Mouse (Mus musculus) lung, embryonic 15.5 days (tissue): Measurements from ENCODE around the gene Tmem214. TPM values are rescaled to one million over a fixed set of nuclear protein-coding genes. Genes with fewer than 3 reads are reported as not detected.

Experiments
- ATAC-seq: fragments of 200-750 bp; cut with Nextera tagmentation; 2 replicates; pipeline ENCODE4 v1.8.0; 2017; ENCODE audit warnings: moderate number of reproducible peaks, borderline replicate concordance; ENCODE audit not compliant: low FRiP score, low TSS enrichment; ENCODE audit errors: extremely low read depth
- H3K27ac ChIP-seq: fragments of 300-500 bp; sonication (generic); 2 replicates; pipeline ENCODE4 v1.5.1; 2015; ENCODE audit warnings: moderate library complexity, mild to moderate bottlenecking, inconsistent platforms
- H3K27me3 ChIP-seq: fragments of 300-500 bp; sonication (generic); 2 replicates; pipeline ENCODE4 v1.6.1; 2015; ENCODE audit warnings: inconsistent platforms
- H3K36me3 ChIP-seq: fragments of 300-500 bp; sonication (generic); 2 replicates; pipeline ENCODE4 v1.6.1; 2015; ENCODE audit warnings: inconsistent platforms
- H3K4me1 ChIP-seq: fragments of 300-500 bp; sonication (generic); 2 replicates; pipeline ENCODE4 v1.6.1; 2015; ENCODE audit warnings: inconsistent platforms
- H3K4me2 ChIP-seq: fragments of 300-500 bp; sonication (generic); 2 replicates; pipeline ENCODE4 v1.6.1; 2015; ENCODE audit warnings: inconsistent platforms, mild to moderate bottlenecking, moderate library complexity
- H3K4me3 ChIP-seq: fragments of 300-500 bp; sonication (generic); 2 replicates; pipeline ENCODE4 v1.5.1; 2015; ENCODE audit warnings: mild to moderate bottlenecking, inconsistent platforms
- H3K9ac ChIP-seq: fragments of 300-500 bp; sonication (generic); 2 replicates; pipeline ENCODE4 v1.6.1; 2015; ENCODE audit warnings: inconsistent platforms
- H3K9me3 ChIP-seq: fragments of 300-500 bp; sonication (generic); 2 replicates; pipeline ENCODE4 v1.6.1; 2016; ENCODE audit warnings: inconsistent platforms
- WGBS: fragments of 180-500 bp; shearing (Covaris S2); methylation state at CpG from one replicate; pipeline ENCODE4 v1.1.7; 2015; 5-methylcytosine and 5-hydroxymethylcytosine counted together
- polyA plus RNA-seq: library from polyadenylated mRNA; unstranded; fragments of >200 nt; fragmentation: Nextera tagmentation; extraction: Ambion mirVana; gene quantifications from 2 replicates; pipeline ENCODE4 v1.2.1, GENCODE M21; 2015

Tmem214 gene
- polyA plus RNA-seq, 1 experiment from 2014 or later, result 79.8 TPM

GRCm38 (mm10) chr5:30917348-30917747, 49.5 kb downstream of the Tmem214 start:
- WGBS, result 86% methylated on average over 11 of the region's 11 CpGs
- H3K36me3 ChIP-seq, result peaks cover 39% of the 10 kb centered on the region
- no peak overlapping the region for H3K4me2 ChIP-seq
- peaks cover 53% of the 10 kb centered on the region for H3K4me1 ChIP-seq
- H3K9me3 ChIP-seq, result no peaks in the 10 kb centered on the region
- no peaks in the 10 kb centered on the region for H3K27me3 ChIP-seq
- H3K9ac ChIP-seq, result no peak overlapping the region
- no peak overlapping the region for H3K4me3 ChIP-seq
- no peak for ATAC-seq
- H3K27ac ChIP-seq, result no peak overlapping the region

GRCm38 (mm10) chr5:30917891-30918670, 50.3 kb downstream of the Tmem214 start:
- H3K4me2 ChIP-seq, result no peak overlapping the region
- H3K4me3 ChIP-seq, result no peak overlapping the region
- H3K36me3 ChIP-seq, result peaks cover 39% of the 10 kb centered on the region
- no peaks in the 10 kb centered on the region for H3K9me3 ChIP-seq
- peaks cover 53% of the 10 kb centered on the region for H3K4me1 ChIP-seq
- H3K9ac ChIP-seq, result 0 out of 2 replicates have a peak overlapping the region, but pooled peaks have one; percentile 2
- no peak for ATAC-seq
- no peaks in the 10 kb centered on the region for H3K27me3 ChIP-seq
- WGBS, result 86% methylated on average over 31 of the region's 31 CpGs
- H3K27ac ChIP-seq, result no peak overlapping the region

- H3K4me2 ChIP-seq, result no peak overlapping the region
- peaks cover 39% of the 10 kb centered on the region for H3K36me3 ChIP-seq
- WGBS, result 83% methylated on average over 8 of the region's 8 CpGs
- peaks cover 53% of the 10 kb centered on the region for H3K4me1 ChIP-seq
- no peak for ATAC-seq
- no peak overlapping the region for H3K27ac ChIP-seq
- H3K4me3 ChIP-seq, result no peak overlapping the region
- no peaks in the 10 kb centered on the region for H3K9me3 ChIP-seq
- no peak overlapping the region for H3K9ac ChIP-seq
- H3K27me3 ChIP-seq, result no peaks in the 10 kb centered on the region
Measured at GRCm38 (mm10) chr5:30918691-30919090, 50.9 kb downstream of the Tmem214 start.

- Histone ChIP-seq H3K4me2 (peak overlapping the region; percentile 74), H3K4me3 (no peak overlapping the region; the same call in 1 of the 2 replicates), H3K9me3 (no peaks in the 10 kb centered on the region), H3K27me3 (no peaks in the 10 kb centered on the region), H3K9ac (no peak overlapping the region), H3K27ac (no peak overlapping the region), H3K36me3 (peaks cover 39% of the 10 kb centered on the region), H3K4me1 (peaks cover 52% of the 10 kb centered on the region)
- 55% methylated on average over 11 of the region's 11 CpGs for WGBS
- ATAC-seq, result no peak
Measured at GRCm38 (mm10) chr5:30919831-30920614, 52.2 kb downstream of the Tmem214 start.

GRCm38 (mm10) chr5:30920621-30921020, 52.8 kb downstream of the Tmem214 start:
- no peak; the same call in 1 of the 2 replicates for ATAC-seq
- 61% methylated on average over 19 of the region's 19 CpGs for WGBS
- no peak overlapping the region for H3K27ac ChIP-seq

GRCm38 (mm10) chr5:30921256-30922033, 53.6 kb downstream of the Tmem214 start, which contains the start of gene Khk:
Gene Khk, plus strand, starts transcription at chr5:30921431.
- peak; percentile 79 for ATAC-seq
- Histone ChIP-seq H3K36me3 (peaks cover 39% of the 10 kb centered on the region), H3K4me1 (peaks cover 41% of the 10 kb centered on the region), H3K9me3 (no peaks in the 10 kb centered on the region), H3K27ac (peak within 1 kb of the TSS; percentile 85), H3K4me2 (peak within 1 kb of the TSS; percentile 74), H3K9ac (peak within 1 kb of the TSS; percentile 47), H3K27me3 (no peaks in the 10 kb centered on the region), H3K4me3 (peak within 1 kb of the TSS; percentile 50)
- WGBS, result 2% methylated on average over 37 of the region's 40 CpGs

More at GRCm38 (mm10) chr5:30920621-30921020, 52.8 kb downstream of the Tmem214 start:
- Histone ChIP-seq H3K4me2 (peak overlapping the region; percentile 74), H3K27me3 (no peaks in the 10 kb centered on the region), H3K4me1 (peaks cover 46% of the 10 kb centered on the region), H3K9ac (no peak overlapping the region), H3K36me3 (peaks cover 39% of the 10 kb centered on the region), H3K9me3 (no peaks in the 10 kb centered on the region), H3K4me3 (peak overlapping the region; percentile 50)

- Histone ChIP-seq H3K36me3 (peaks cover 30% of the 10 kb centered on the region), H3K4me2 (peak overlapping the region; percentile 74), H3K27me3 (no peaks in the 10 kb centered on the region), H3K4me1 (peaks cover 34% of the 10 kb centered on the region), H3K27ac (0 out of 2 replicates have a peak overlapping the region, but pooled peaks have one; percentile 85), H3K4me3 (no peak overlapping the region; the same call in 1 of the 2 replicates), H3K9ac (peak overlapping the region; percentile 47), H3K9me3 (no peaks in the 10 kb centered on the region)
- ATAC-seq, result no peak
- WGBS, result 38% methylated on average over 10 of the region's 10 CpGs
Measured at GRCm38 (mm10) chr5:30922581-30923041, 54.8 kb downstream of the Tmem214 start.

- Histone ChIP-seq H3K4me3 (no peak overlapping the region), H3K36me3 (peaks cover 25% of the 10 kb centered on the region), H3K27ac (no peak overlapping the region), H3K4me2 (no peak overlapping the region), H3K4me1 (peaks cover 34% of the 10 kb centered on the region), H3K27me3 (no peaks in the 10 kb centered on the region), H3K9me3 (no peaks in the 10 kb centered on the region), H3K9ac (no peak overlapping the region)
- no peak for ATAC-seq
- WGBS, result 59% methylated on average over 6 of the region's 6 CpGs
Measured at GRCm38 (mm10) chr5:30923119-30923518, 55.3 kb downstream of the Tmem214 start.

- Histone ChIP-seq H3K27me3 (no peaks in the 10 kb centered on the region), H3K9me3 (no peaks in the 10 kb centered on the region), H3K9ac (no peak overlapping the region), H3K36me3 (peaks cover 10% of the 10 kb centered on the region), H3K27ac (no peak overlapping the region), H3K4me1 (peaks cover 33% of the 10 kb centered on the region), H3K4me3 (no peak overlapping the region), H3K4me2 (no peak overlapping the region)
- 75% methylated on average over 8 of the region's 8 CpGs for WGBS
- ATAC-seq, result no peak
Measured at GRCm38 (mm10) chr5:30924614-30925013, 56.8 kb downstream of the Tmem214 start.

GRCm38 (mm10) chr5:30925217-30925616, 57.4 kb downstream of the Tmem214 start:
- WGBS, result 91% methylated on average over 5 of the region's 5 CpGs

GRCm38 (mm10) chr5:30926073-30926472, 58.3 kb downstream of the Tmem214 start:
- H3K9me3 ChIP-seq, result no peaks in the 10 kb centered on the region
- peaks cover 18% of the 10 kb centered on the region for H3K4me1 ChIP-seq
- no peak overlapping the region for H3K4me2 ChIP-seq
- H3K9ac ChIP-seq, result no peak overlapping the region
- no peak for ATAC-seq
- no peaks in the 10 kb centered on the region for H3K27me3 ChIP-seq
- H3K27ac ChIP-seq, result no peak overlapping the region
- no peaks in the 10 kb centered on the region for H3K36me3 ChIP-seq
- H3K4me3 ChIP-seq, result no peak overlapping the region
- WGBS, result 80% methylated on average over 2 of the region's 2 CpGs

More at GRCm38 (mm10) chr5:30925217-30925616, 57.4 kb downstream of the Tmem214 start:
- ATAC-seq, result no peak
- Histone ChIP-seq H3K9me3 (no peaks in the 10 kb centered on the region), H3K36me3 (peaks cover 5% of the 10 kb centered on the region), H3K9ac (no peak overlapping the region), H3K4me2 (no peak overlapping the region), H3K4me1 (peaks cover 27% of the 10 kb centered on the region), H3K27me3 (no peaks in the 10 kb centered on the region), H3K27ac (no peak overlapping the region), H3K4me3 (no peak overlapping the region)
